Mouse (Mus musculus) ES-Bruce4 (cell line): ENCODE measurements around the gene Ifitm10. TPM values are rescaled to one million over a fixed set of nuclear protein-coding genes. Genes with fewer than 3 reads are reported as not detected.

Source experiments
- H3K27ac ChIP-seq: 2 replicates; pipeline ENCODE4 v1.5.1; 2012; ENCODE audit warnings: low read length, inconsistent platforms; ENCODE audit not compliant: insufficient read depth
- H3K27me3 ChIP-seq: 2 replicates; pipeline ENCODE4 v1.6.1; 2012; ENCODE audit warnings: mild to moderate bottlenecking, low read length, inconsistent platforms; ENCODE audit not compliant: control insufficient read depth, poor library complexity, insufficient read depth, severe bottlenecking
- H3K36me3 ChIP-seq: 2 replicates; pipeline ENCODE4 v1.6.1; 2012; ENCODE audit warnings: inconsistent platforms, mild to moderate bottlenecking, low read length, moderate library complexity; ENCODE audit not compliant: control insufficient read depth, poor library complexity, insufficient read depth, severe bottlenecking
- H3K4me1 ChIP-seq: one replicate; pipeline ENCODE4 v1.8.1; 2011; ENCODE audit warnings: low read length; ENCODE audit not compliant: control insufficient read depth, insufficient read depth
- H3K4me3 ChIP-seq: 2 replicates; pipeline ENCODE4 v1.5.1; 2011; ENCODE audit warnings: low read depth, mild to moderate bottlenecking, low read length
- H3K9ac ChIP-seq: 2 replicates; pipeline ENCODE4 v1.6.1; 2012; ENCODE audit warnings: low read depth, mild to moderate bottlenecking, inconsistent platforms; ENCODE audit not compliant: poor library complexity, severe bottlenecking
- H3K9me3 ChIP-seq: replicated peaks from 2 replicates; pipeline ENCODE4 v1.6.1; 2012; ENCODE audit warnings: mild to moderate bottlenecking, low read length, inconsistent platforms; ENCODE audit not compliant: control insufficient read depth, poor library complexity, insufficient read depth, severe bottlenecking
- CTCF ChIP-seq: IDR thresholded peaks from one replicate; pipeline ENCODE4 v1.8.1; 2011; ENCODE audit warnings: low read depth, low read length
- EP300 ChIP-seq: IDR thresholded peaks from 2 replicates; pipeline ENCODE4 v1.6.1; 2011; ENCODE audit warnings: low read depth, low read length; ENCODE audit not compliant: insufficient read depth
- POLR2A ChIP-seq: IDR thresholded peaks from one replicate; pipeline ENCODE4 v1.8.1; 2011; ENCODE audit warnings: low read length; ENCODE audit not compliant: insufficient read depth
- polyA plus RNA-seq: library from polyadenylated mRNA; stranded (reverse); fragments of >200 nt; gene quantifications from 2 replicates; pipeline ENCODE4 v1.2.4, GENCODE M21; 2011; ENCODE audit warnings: low read depth; ENCODE audit not compliant: missing spikeins, insufficient read depth, insufficient read length

Ifitm10 gene
- polyA plus RNA-seq, 1 experiment, result not detected

GRCm38 (mm10) chr7:142353854-142354253 lies 19.7 kb downstream of the Ifitm10 start:
- no peak overlapping the region for H3K9ac ChIP-seq
- TF ChIP-seq EP300 (no peak), CTCF (no peak), POLR2A (no peak)
- H3K27ac ChIP-seq, result no peak overlapping the region
- no peak overlapping the region for H3K4me3 ChIP-seq
- H3K36me3 ChIP-seq, result no peaks in the 10 kb centered on the region
- H3K27me3 ChIP-seq, result no peaks in the 10 kb centered on the region
- H3K9me3 ChIP-seq, result no peaks in the 10 kb centered on the region
- no peaks in the 10 kb centered on the region for H3K4me1 ChIP-seq

GRCm38 (mm10) chr7:142351569-142351968 lies 22.0 kb downstream of the Ifitm10 start:
- Histone ChIP-seq H3K27me3 (no peaks in the 10 kb centered on the region), H3K36me3 (no peaks in the 10 kb centered on the region), H3K4me1 (no peaks in the 10 kb centered on the region), H3K27ac (no peak overlapping the region), H3K9ac (no peak overlapping the region), H3K9me3 (no peaks in the 10 kb centered on the region), H3K4me3 (no peak overlapping the region)
- TF ChIP-seq POLR2A (no peak), EP300 (no peak), CTCF (no peak)

- Histone ChIP-seq H3K36me3 (no peaks in the 10 kb centered on the region), H3K27ac (no peak overlapping the region), H3K27me3 (no peaks in the 10 kb centered on the region), H3K9me3 (no peaks in the 10 kb centered on the region), H3K4me3 (no peak overlapping the region), H3K9ac (no peak overlapping the region), H3K4me1 (no peaks in the 10 kb centered on the region)
- no peak for TF ChIP-seq EP300
- TF ChIP-seq POLR2A, result no peak
- TF ChIP-seq CTCF, result no peak
These were observed 24.1 kb downstream of the Ifitm10 start for GRCm38 (mm10) chr7:142349308-142349961.

GRCm38 (mm10) chr7:142347542-142347941 lies 26.0 kb downstream of the Ifitm10 start:
- Histone ChIP-seq H3K27me3 (no peaks in the 10 kb centered on the region), H3K9me3 (no peaks in the 10 kb centered on the region), H3K9ac (no peak overlapping the region), H3K27ac (no peak overlapping the region), H3K36me3 (no peaks in the 10 kb centered on the region), H3K4me1 (no peaks in the 10 kb centered on the region), H3K4me3 (no peak overlapping the region)
- TF ChIP-seq CTCF (no peak), EP300 (no peak), POLR2A (no peak)

GRCm38 (mm10) chr7:142342247-142342640 lies 31.3 kb downstream of the Ifitm10 start:
- Histone ChIP-seq H3K27ac (no peak overlapping the region), H3K9ac (no peak overlapping the region), H3K36me3 (no peaks in the 10 kb centered on the region), H3K4me1 (no peaks in the 10 kb centered on the region), H3K27me3 (no peaks in the 10 kb centered on the region), H3K9me3 (no peaks in the 10 kb centered on the region), H3K4me3 (no peak overlapping the region)
- TF ChIP-seq POLR2A (no peak), EP300 (no peak), CTCF (no peak)

GRCm38 (mm10) chr7:142341564-142342246 lies 31.8 kb downstream of the Ifitm10 start:
- Histone ChIP-seq H3K4me3 (no peak overlapping the region), H3K9ac (no peak overlapping the region), H3K27ac (no peak overlapping the region)

More at GRCm38 (mm10) chr7:142341564-142342246, 31.8 kb downstream of the Ifitm10 start:
- H3K9me3 ChIP-seq, result no peaks in the 10 kb centered on the region
- H3K4me1 ChIP-seq, result no peaks in the 10 kb centered on the region
- TF ChIP-seq EP300, result no peak
- TF ChIP-seq POLR2A, result no peak
- no peak for TF ChIP-seq CTCF
- no peaks in the 10 kb centered on the region for H3K27me3 ChIP-seq
- H3K36me3 ChIP-seq, result no peaks in the 10 kb centered on the region
